Mouse (Mus musculus) brain, embryonic 14.5 days (tissue): ENCODE results near the gene Slc35c1.

Experiments
- CTCF ChIP-seq: fragments of 200-500 bp; IDR thresholded peaks from 2 replicates; pipeline ENCODE4 v1.5.1; 2012; ENCODE audit warnings: inconsistent platforms, mild to moderate bottlenecking, moderate library complexity, borderline replicate concordance; ENCODE audit not compliant: insufficient read depth, insufficient read length; ENCODE audit errors: extremely low read depth
- POLR2A ChIP-seq: fragments of 200-500 bp; IDR thresholded peaks from 2 replicates; pipeline ENCODE4 v1.6.1; 2012; ENCODE audit warnings: mild to moderate bottlenecking, inconsistent platforms, borderline replicate concordance; ENCODE audit not compliant: poor library complexity, insufficient read depth, insufficient read length, severe bottlenecking; ENCODE audit errors: extremely low read depth

- TF ChIP-seq POLR2A (no peak), CTCF (no peak)
Observed at GRCm38 (mm10) chr2:92427882-92428281, 32.5 kb downstream of the Slc35c1 start.
